Mouse (Mus musculus) liver, postnatal 0 days (tissue): Measurements from ENCODE around the gene Nme1. TPM values are rescaled to one million over a fixed set of nuclear protein-coding genes. Genes with fewer than 3 reads are reported as not detected.

ENCODE experiments used
- ATAC-seq: fragments of 200-750 bp; cut with Nextera tagmentation; 2 replicates; pipeline ENCODE4 v1.8.0; 2017; ENCODE audit warnings: mild to moderate bottlenecking, moderate library complexity
- DNase-seq: peaks from one replicate; pipeline ENCODE4 v3.0.0-alpha.2; 2016
- H3K27ac ChIP-seq: fragments of 300-500 bp; sonication (generic); 2 replicates; pipeline ENCODE4 v1.5.1; 2014; ENCODE audit warnings: antibody characterized with exemption, moderate library complexity, mild to moderate bottlenecking, low read depth
- H3K27me3 ChIP-seq: fragments of 300-500 bp; sonication (generic); 2 replicates; pipeline ENCODE4 v1.6.1; 2014; ENCODE audit warnings: low read length, control low read depth, mixed read lengths; ENCODE audit not compliant: insufficient read depth
- H3K36me3 ChIP-seq: fragments of 300-500 bp; sonication (generic); replicated peaks from 2 replicates; pipeline ENCODE4 v1.6.1; 2014; ENCODE audit warnings: mild to moderate bottlenecking, control low read depth, low read length, moderate library complexity, mixed read lengths; ENCODE audit not compliant: insufficient read depth
- H3K4me1 ChIP-seq: fragments of 300-500 bp; sonication (generic); 2 replicates; pipeline ENCODE4 v1.6.1; 2014; ENCODE audit warnings: antibody characterized with exemption, mild to moderate bottlenecking, control low read depth; ENCODE audit not compliant: insufficient read depth
- H3K4me2 ChIP-seq: fragments of 300-500 bp; sonication (generic); 2 replicates; pipeline ENCODE4 v1.6.1; 2014; ENCODE audit warnings: low read depth, mild to moderate bottlenecking, low read length, moderate library complexity, mixed read lengths
- H3K4me3 ChIP-seq: fragments of 300-500 bp; sonication (generic); 2 replicates; pipeline ENCODE4 v1.5.1; 2014; ENCODE audit warnings: low read depth, low read length
- H3K9ac ChIP-seq: fragments of 300-500 bp; sonication (generic); replicated peaks from 2 replicates; pipeline ENCODE4 v1.6.1; 2014; ENCODE audit warnings: mild to moderate bottlenecking, moderate library complexity
- H3K9me3 ChIP-seq: fragments of 300-500 bp; sonication (generic); 2 replicates; pipeline ENCODE4 v1.6.1; 2016; ENCODE audit warnings: mild to moderate bottlenecking, control low read depth, low read length, mixed read lengths
- CTCF ChIP-seq: sonication (generic); IDR thresholded peaks from 2 replicates; pipeline ENCODE4 v1.5.1; 2016; ENCODE audit warnings: antibody characterized with exemption, low read depth
- EP300 ChIP-seq: IDR thresholded peaks from 2 replicates; pipeline ENCODE4 v1.6.1; 2016; ENCODE audit warnings: antibody characterized with exemption, low read depth, mild to moderate bottlenecking
- WGBS: fragments of 180-500 bp; shearing (Covaris S2); extraction: QIAGEN DNeasy Blood & Tissue Kit; methylation state at CpG from one replicate; pipeline ENCODE4 v1.1.7; 2014; ENCODE audit not compliant: insufficient replicate concordance; 5-methylcytosine and 5-hydroxymethylcytosine counted together
- polyA plus RNA-seq: library from polyadenylated mRNA; unstranded; fragments of >200 nt; fragmentation: Nextera tagmentation; extraction: Ambion mirVana; gene quantifications from 2 replicates; pipeline ENCODE4 v1.2.1, GENCODE M21; 2015

Nme1 gene
- polyA plus RNA-seq, 1 experiment from 2014 or later, result 84.8 TPM

DNA sequence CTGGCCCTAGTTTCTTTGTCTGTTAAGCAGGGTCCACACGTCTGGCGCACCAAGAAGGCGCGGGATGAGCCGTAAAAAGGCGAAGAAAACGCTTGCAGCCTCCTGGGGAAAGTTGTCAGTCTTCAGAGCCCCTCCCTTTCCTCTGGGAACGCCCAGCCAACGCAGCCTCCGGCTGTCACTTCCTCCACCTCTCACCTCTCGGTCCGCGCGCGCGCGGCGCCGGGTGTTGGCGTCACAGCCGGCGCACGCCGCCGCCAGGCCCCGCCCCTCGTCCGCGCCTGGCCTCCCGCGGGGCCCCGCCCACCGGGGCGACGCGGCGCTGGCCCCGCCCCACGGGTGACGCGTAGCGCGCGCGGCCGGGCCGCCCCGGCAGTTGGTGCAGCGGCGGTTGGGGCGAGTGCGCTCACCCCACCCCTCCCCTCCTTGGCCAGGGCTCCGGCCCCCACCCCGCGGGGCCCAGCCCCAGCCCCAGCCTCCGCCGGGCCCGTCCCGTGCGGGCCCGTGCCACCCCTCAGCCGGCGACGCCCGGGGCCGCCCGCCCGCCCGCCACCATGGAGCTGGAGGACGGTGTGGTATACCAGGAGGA, 27.5 kb upstream of the Nme1 start, which contains the start of gene Spag9:
Gene Spag9 (plus strand): TSS at position 372 of the 586 bp plus-strand sequence.
- Histone ChIP-seq H3K4me3 (peak within 1 kb of the TSS; percentile 96), H3K9me3 (no peaks in the 10 kb centered on the region), H3K36me3 (no peaks in the 10 kb centered on the region), H3K4me2 (peak within 1 kb of the TSS; percentile 94), H3K9ac (peak within 1 kb of the TSS; percentile 98), H3K27ac (peak within 1 kb of the TSS; percentile 99), H3K27me3 (no peaks in the 10 kb centered on the region), H3K4me1 (peaks cover 24% of the 10 kb centered on the region)
- WGBS, result under 1% methylated on average over 36 of the region's 70 CpGs
- DNase-seq (peak; percentile 97), ATAC-seq (peak; percentile 91)
- TF ChIP-seq CTCF, result no peak
- no peak for TF ChIP-seq EP300

DNA sequence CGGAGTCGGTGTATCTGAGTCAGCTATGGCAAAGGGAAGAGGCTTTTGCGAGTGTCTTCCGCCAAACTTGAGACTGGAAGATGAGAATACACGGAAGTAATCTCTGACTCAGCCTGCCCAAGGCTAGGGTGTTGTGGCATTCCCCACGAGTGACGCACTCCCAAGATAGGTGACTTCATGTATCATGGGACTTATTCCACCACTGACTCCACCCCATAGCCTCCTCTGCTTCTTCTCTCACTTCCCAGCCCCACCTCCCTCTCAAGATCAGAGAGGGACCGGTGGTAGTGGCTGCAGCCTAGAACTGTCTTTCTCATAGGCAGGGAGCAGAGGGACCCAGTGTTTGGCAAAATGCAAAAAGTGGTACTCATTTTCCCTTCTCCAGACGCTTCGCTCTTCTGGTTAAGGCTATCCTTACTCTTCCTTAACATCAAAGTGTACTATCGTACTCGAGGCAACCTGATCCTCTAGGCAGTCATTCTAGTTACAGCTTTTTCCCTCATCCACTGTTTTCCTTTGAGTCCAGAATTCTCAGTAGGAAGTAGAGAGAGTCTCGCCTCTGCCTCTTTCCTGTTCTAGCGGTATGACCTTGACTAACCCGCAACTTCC, 26.9 kb upstream of the Nme1 start:
- Histone ChIP-seq H3K4me3 (peak overlapping the region; percentile 96), H3K9ac (peak overlapping the region; percentile 76), H3K36me3 (no peaks in the 10 kb centered on the region), H3K4me2 (peak overlapping the region; percentile 76), H3K27me3 (no peaks in the 10 kb centered on the region), H3K4me1 (peaks cover 24% of the 10 kb centered on the region), H3K27ac (peak overlapping the region; percentile 99), H3K9me3 (no peaks in the 10 kb centered on the region)
- TF ChIP-seq CTCF (no peak), EP300 (peak; percentile 6; the same call in 1 of the 2 replicates)
- WGBS, result 3% methylated on average over 15 of the region's 15 CpGs
- ATAC-seq, result peak; percentile 63
- peak; percentile 75 for DNase-seq

DNA sequence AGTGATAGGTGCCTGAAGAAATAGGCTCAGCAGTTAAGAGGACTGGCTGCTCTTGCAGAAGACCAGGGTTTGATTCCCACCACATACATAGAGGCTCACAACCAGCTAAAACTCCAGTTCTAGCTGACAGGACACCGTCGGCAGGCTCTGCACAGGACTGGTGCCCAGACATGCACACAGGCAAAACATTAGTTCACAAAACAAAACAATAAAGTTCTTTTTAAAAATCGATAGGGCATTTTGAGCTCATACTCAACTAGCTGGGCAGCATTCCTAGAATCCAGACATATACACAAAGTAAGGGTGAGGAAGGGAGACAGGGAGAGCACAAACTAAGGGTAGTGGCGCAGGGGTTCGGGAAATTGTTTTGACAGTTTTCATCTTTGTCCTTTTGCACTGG, 26.2 kb upstream of the Nme1 start:
- peak overlapping the region; percentile 76 for H3K4me2 ChIP-seq
- 47% methylated on average over 5 of the region's 5 CpGs for WGBS
- TF ChIP-seq CTCF (no peak), EP300 (no peak)
- peak overlapping the region; percentile 76 for H3K9ac ChIP-seq
- DNase-seq, result no peak
- H3K4me3 ChIP-seq, result peak overlapping the region; percentile 96
- peaks cover 18% of the 10 kb centered on the region for H3K4me1 ChIP-seq
- H3K27ac ChIP-seq, result peak overlapping the region; percentile 99
- H3K27me3 ChIP-seq, result no peaks in the 10 kb centered on the region
- H3K9me3 ChIP-seq, result no peaks in the 10 kb centered on the region
- no peak for ATAC-seq
- H3K36me3 ChIP-seq, result no peaks in the 10 kb centered on the region

DNA sequence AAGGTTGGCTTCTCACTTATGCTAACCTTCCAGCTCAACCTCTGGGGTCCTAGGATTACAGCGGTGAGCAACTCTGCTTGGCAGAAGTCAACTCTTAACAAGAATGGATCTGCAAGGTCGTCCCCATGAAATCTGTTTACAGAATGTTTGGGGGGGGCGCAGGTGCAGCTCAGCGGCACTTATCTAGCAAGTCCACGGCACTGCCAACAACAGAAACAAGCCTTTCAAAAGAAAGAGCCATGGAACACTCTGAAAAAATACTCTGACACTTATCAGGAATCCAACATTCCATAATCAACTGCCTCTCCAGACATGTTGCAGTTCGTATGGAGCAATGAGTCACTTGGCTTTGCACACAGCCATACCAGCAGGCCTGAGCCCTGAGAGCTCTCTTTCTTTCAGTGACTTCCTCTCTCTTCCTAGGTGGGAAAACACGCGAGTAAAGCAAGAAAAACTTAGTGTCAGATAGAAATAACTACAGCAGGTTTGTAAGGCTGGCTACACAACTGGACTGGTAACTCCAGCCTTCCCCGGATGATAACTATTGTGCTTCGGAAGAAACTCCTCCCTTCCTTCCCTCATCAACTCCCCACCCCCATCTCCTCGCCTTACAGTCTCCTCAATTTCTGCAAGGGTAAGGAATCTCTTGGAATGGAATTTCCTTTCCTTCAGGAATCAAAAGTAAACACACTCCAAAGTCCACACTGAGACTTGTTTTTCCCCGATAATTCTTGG, 20.2 kb upstream of the Nme1 start:
- ATAC-seq (peak; percentile 38; the same call in 1 of the 2 replicates), DNase-seq (no peak)
- no peak overlapping the region for H3K4me2 ChIP-seq
- no peaks in the 10 kb centered on the region for H3K36me3 ChIP-seq
- H3K9me3 ChIP-seq, result no peaks in the 10 kb centered on the region
- no peak overlapping the region for H3K9ac ChIP-seq
- H3K27me3 ChIP-seq, result no peaks in the 10 kb centered on the region
- H3K4me3 ChIP-seq, result no peak overlapping the region
- 0 out of 2 replicates have a peak, but pooled peaks cover 5% of the 10 kb centered on the region for H3K4me1 ChIP-seq
- peak overlapping the region; percentile 85 for H3K27ac ChIP-seq
- TF ChIP-seq CTCF (no peak), EP300 (no peak)
- 56% methylated on average over 12 of the region's 12 CpGs for WGBS

DNA sequence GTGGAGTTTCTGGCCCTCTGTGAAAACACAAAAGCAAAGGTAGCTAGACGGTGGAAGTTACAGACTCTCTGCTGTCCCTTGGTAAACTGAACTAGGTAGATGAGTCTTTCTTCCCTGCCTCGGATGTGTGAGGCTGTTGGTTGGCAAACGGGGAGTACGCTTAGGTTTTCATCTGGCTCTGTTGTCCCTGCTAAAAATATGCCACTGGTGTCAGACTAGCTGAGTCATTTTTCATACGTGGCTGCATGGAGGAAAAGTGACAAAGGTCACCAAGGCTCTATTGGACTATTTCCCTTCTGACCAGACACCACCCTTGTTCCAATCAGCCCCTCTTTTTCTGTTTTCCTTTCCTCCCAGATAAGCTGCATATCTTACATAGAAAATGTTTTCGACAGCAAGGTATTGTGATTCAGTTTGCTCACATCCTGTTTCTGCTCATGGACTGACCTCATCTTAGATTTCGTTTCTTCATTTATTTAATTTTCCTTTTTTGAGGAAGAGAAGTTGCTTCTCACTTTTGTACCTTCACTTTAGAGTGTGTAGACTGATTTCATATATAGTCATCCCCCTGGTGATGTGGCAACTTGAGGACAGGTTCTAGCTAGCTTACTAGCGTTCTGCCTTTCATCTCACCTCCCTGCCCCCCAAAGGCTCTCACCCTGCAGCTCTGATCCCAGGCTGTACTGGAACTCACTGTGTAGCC, 19.5 kb upstream of the Nme1 start:
- ATAC-seq, result peak; percentile 71
- no peaks in the 10 kb centered on the region for H3K9me3 ChIP-seq
- no peak overlapping the region for H3K4me2 ChIP-seq
- H3K4me3 ChIP-seq, result no peak overlapping the region
- H3K27ac ChIP-seq, result peak overlapping the region; percentile 85
- 37% methylated on average over 8 of the region's 8 CpGs for WGBS
- no peaks in the 10 kb centered on the region for H3K27me3 ChIP-seq
- peak; percentile 63; the same call in 1 of the 2 replicates for TF ChIP-seq EP300
- TF ChIP-seq CTCF, result no peak
- H3K36me3 ChIP-seq, result no peaks in the 10 kb centered on the region
- no peak overlapping the region for H3K9ac ChIP-seq
- DNase-seq, result no peak
- 0 out of 2 replicates have a peak, but pooled peaks cover 5% of the 10 kb centered on the region for H3K4me1 ChIP-seq
